Mouse (Mus musculus): ENCODE measurements at regions not wholly inside any gene's neighbourhood (a gene's known extent, or its start where the extent isn't known, plus 50 kb on each side); places are given as distances from the start of the nearest gene placed in this dataset.
"Not testable (repeated sequence)": the region's sequence is repeated elsewhere in the genome, so short reads cannot be mapped to it uniquely, and the experiment has no call there.

GRCm38 (mm10) chr13:97398041-97398440, 157.1 kb downstream of the Enc1 start:
- no peaks in the 10 kb centered on the region for H3K9me3 ChIP-seq (replicated peaks; ENCODE audit: control insufficient read depth, low read length)
- no peaks in the 10 kb centered on the region for H3K36me3 ChIP-seq (ENCODE audit: control insufficient read depth, insufficient read depth)
- WGBS (ENCODE audit: insufficient replicate concordance), result 35% methylated on average over 1 of the region's 1 CpGs
- H3K9ac ChIP-seq (ENCODE audit: low read depth, low read length), result no peak overlapping the region
- H3K27me3 ChIP-seq (ENCODE audit: control insufficient read depth, insufficient read depth, low read depth, low read length), result no peaks in the 10 kb centered on the region
- no peak overlapping the region for H3K4me2 ChIP-seq (ENCODE audit: low read depth, low read length)
- H3K4me3 ChIP-seq (ENCODE audit: low read depth, low read length), result no peak overlapping the region
- H3K4me1 ChIP-seq (ENCODE audit: control insufficient read depth, low read depth, low read length), result no peaks in the 10 kb centered on the region
- H3K27ac ChIP-seq (ENCODE audit: low read length), result no peak overlapping the region
- no peak for ATAC-seq (ENCODE audit: low read depth)

GRCm38 (mm10) chr13:97396899-97397640, 156.2 kb downstream of the Enc1 start:
- WGBS (ENCODE audit: insufficient replicate concordance), result 59% methylated on average over 3 of the region's 3 CpGs

GRCm38 (mm10) chr13:97396286-97396685, 155.4 kb downstream of the Enc1 start:
- not testable (repeated sequence) for ATAC-seq (ENCODE audit: low read depth); H3K9me3 ChIP-seq (replicated peaks; ENCODE audit: control insufficient read depth, low read length); H3K4me2 ChIP-seq (ENCODE audit: low read depth, low read length); H3K4me3 ChIP-seq (ENCODE audit: low read depth, low read length); H3K9ac ChIP-seq (ENCODE audit: low read depth, low read length); H3K27me3 ChIP-seq (ENCODE audit: control insufficient read depth, insufficient read depth, low read depth, low read length); H3K4me1 ChIP-seq (ENCODE audit: control insufficient read depth, low read depth, low read length); H3K36me3 ChIP-seq (ENCODE audit: control insufficient read depth, insufficient read depth); H3K27ac ChIP-seq (ENCODE audit: low read length)
- 42% methylated on average over 2 of the region's 2 CpGs for WGBS (ENCODE audit: insufficient replicate concordance)

More at GRCm38 (mm10) chr13:97396899-97397640, 156.2 kb downstream of the Enc1 start:
- Histone ChIP-seq H3K9ac (ENCODE audit: low read depth, low read length) (no peak overlapping the region), H3K4me2 (ENCODE audit: low read depth, low read length) (no peak overlapping the region), H3K27me3 (ENCODE audit: control insufficient read depth, insufficient read depth, low read depth, low read length) (no peaks in the 10 kb centered on the region), H3K27ac (ENCODE audit: low read length) (no peak overlapping the region), H3K36me3 (ENCODE audit: control insufficient read depth, insufficient read depth) (no peaks in the 10 kb centered on the region), H3K9me3 (replicated peaks; ENCODE audit: control insufficient read depth, low read length) (no peaks in the 10 kb centered on the region), H3K4me3 (ENCODE audit: low read depth, low read length) (no peak overlapping the region), H3K4me1 (ENCODE audit: control insufficient read depth, low read depth, low read length) (no peaks in the 10 kb centered on the region)
- ATAC-seq (ENCODE audit: low read depth), result no peak

GRCm38 (mm10) chr13:97394756-97395454, 154.0 kb downstream of the Enc1 start:
- no peak for ATAC-seq (ENCODE audit: low read depth)
- Histone ChIP-seq H3K4me3 (ENCODE audit: low read depth, low read length) (no peak overlapping the region), H3K9me3 (replicated peaks; ENCODE audit: control insufficient read depth, low read length) (no peaks in the 10 kb centered on the region), H3K4me2 (ENCODE audit: low read depth, low read length) (no peak overlapping the region), H3K27me3 (ENCODE audit: control insufficient read depth, insufficient read depth, low read depth, low read length) (no peaks in the 10 kb centered on the region), H3K27ac (ENCODE audit: low read length) (no peak overlapping the region), H3K4me1 (ENCODE audit: control insufficient read depth, low read depth, low read length) (no peaks in the 10 kb centered on the region), H3K36me3 (ENCODE audit: control insufficient read depth, insufficient read depth) (no peaks in the 10 kb centered on the region), H3K9ac (ENCODE audit: low read depth, low read length) (no peak overlapping the region)
- WGBS (ENCODE audit: insufficient replicate concordance), result 64% methylated on average over 7 of the region's 7 CpGs

- Histone ChIP-seq H3K27me3 (ENCODE audit: control insufficient read depth, insufficient read depth, low read depth, low read length) (no peaks in the 10 kb centered on the region), H3K36me3 (ENCODE audit: control insufficient read depth, insufficient read depth) (no peaks in the 10 kb centered on the region), H3K4me3 (ENCODE audit: low read depth, low read length) (no peak overlapping the region), H3K4me1 (ENCODE audit: control insufficient read depth, low read depth, low read length) (no peaks in the 10 kb centered on the region), H3K9me3 (replicated peaks; ENCODE audit: control insufficient read depth, low read length) (no peaks in the 10 kb centered on the region), H3K9ac (ENCODE audit: low read depth, low read length) (no peak overlapping the region), H3K27ac (ENCODE audit: low read length) (no peak overlapping the region), H3K4me2 (ENCODE audit: low read depth, low read length) (no peak overlapping the region)
- ATAC-seq (ENCODE audit: low read depth), result no peak
- 53% methylated on average over 4 of the region's 4 CpGs for WGBS (ENCODE audit: insufficient replicate concordance)
Measured at GRCm38 (mm10) chr13:97394071-97394470, 153.2 kb downstream of the Enc1 start.

- no peak overlapping the region for H3K27ac ChIP-seq (ENCODE audit: low read length)
- no peaks in the 10 kb centered on the region for H3K4me1 ChIP-seq (ENCODE audit: control insufficient read depth, low read depth, low read length)
- H3K9ac ChIP-seq (ENCODE audit: low read depth, low read length), result no peak overlapping the region
- H3K27me3 ChIP-seq (ENCODE audit: control insufficient read depth, insufficient read depth, low read depth, low read length), result no peaks in the 10 kb centered on the region
- 60% methylated on average over 7 of the region's 7 CpGs for WGBS (ENCODE audit: insufficient replicate concordance)
- no peak for ATAC-seq (ENCODE audit: low read depth)
- no peak overlapping the region for H3K4me3 ChIP-seq (ENCODE audit: low read depth, low read length)
- H3K9me3 ChIP-seq (replicated peaks; ENCODE audit: control insufficient read depth, low read length), result no peaks in the 10 kb centered on the region
- H3K4me2 ChIP-seq (ENCODE audit: low read depth, low read length), result no peak overlapping the region
- no peaks in the 10 kb centered on the region for H3K36me3 ChIP-seq (ENCODE audit: control insufficient read depth, insufficient read depth)
Measured at GRCm38 (mm10) chr13:97393456-97393855, 152.6 kb downstream of the Enc1 start.

- Histone ChIP-seq H3K27ac (ENCODE audit: low read length) (no peak overlapping the region), H3K9me3 (replicated peaks; ENCODE audit: control insufficient read depth, low read length) (no peaks in the 10 kb centered on the region), H3K4me1 (ENCODE audit: control insufficient read depth, low read depth, low read length) (no peaks in the 10 kb centered on the region; the same call in 1 of the 2 replicates), H3K36me3 (ENCODE audit: control insufficient read depth, insufficient read depth) (no peaks in the 10 kb centered on the region), H3K27me3 (ENCODE audit: control insufficient read depth, insufficient read depth, low read depth, low read length) (no peaks in the 10 kb centered on the region), H3K9ac (ENCODE audit: low read depth, low read length) (no peak overlapping the region), H3K4me3 (ENCODE audit: low read depth, low read length) (no peak overlapping the region), H3K4me2 (ENCODE audit: low read depth, low read length) (no peak overlapping the region)
- ATAC-seq (ENCODE audit: low read depth), result no peak
- 38% methylated on average over 11 of the region's 11 CpGs for WGBS (ENCODE audit: insufficient replicate concordance)
Measured at GRCm38 (mm10) chr13:97390449-97390930, 149.6 kb downstream of the Enc1 start.

GRCm38 (mm10) chr13:97388851-97389479, 148.1 kb downstream of the Enc1 start:
- Histone ChIP-seq H3K4me1 (ENCODE audit: control insufficient read depth, low read depth, low read length) (no peaks in the 10 kb centered on the region; the same call in 1 of the 2 replicates), H3K36me3 (ENCODE audit: control insufficient read depth, insufficient read depth) (no peaks in the 10 kb centered on the region), H3K9me3 (replicated peaks; ENCODE audit: control insufficient read depth, low read length) (no peaks in the 10 kb centered on the region), H3K9ac (ENCODE audit: low read depth, low read length) (no peak overlapping the region), H3K4me2 (ENCODE audit: low read depth, low read length) (no peak overlapping the region), H3K27ac (ENCODE audit: low read length) (no peak overlapping the region), H3K4me3 (ENCODE audit: low read depth, low read length) (no peak overlapping the region), H3K27me3 (ENCODE audit: control insufficient read depth, insufficient read depth, low read depth, low read length) (no peaks in the 10 kb centered on the region)
- no peak for ATAC-seq (ENCODE audit: low read depth)
- 70% methylated on average over 11 of the region's 11 CpGs for WGBS (ENCODE audit: insufficient replicate concordance)

- 32% methylated on average over 3 of the region's 3 CpGs for WGBS (ENCODE audit: insufficient replicate concordance)
- no peaks in the 10 kb centered on the region; the same call in 1 of the 2 replicates for H3K4me1 ChIP-seq (ENCODE audit: control insufficient read depth, low read depth, low read length)
- H3K27me3 ChIP-seq (ENCODE audit: control insufficient read depth, insufficient read depth, low read depth, low read length), result no peaks in the 10 kb centered on the region
- H3K27ac ChIP-seq (ENCODE audit: low read length), result no peak overlapping the region
- no peaks in the 10 kb centered on the region for H3K9me3 ChIP-seq (replicated peaks; ENCODE audit: control insufficient read depth, low read length)
- H3K4me3 ChIP-seq (ENCODE audit: low read depth, low read length), result no peak overlapping the region
- H3K36me3 ChIP-seq (ENCODE audit: control insufficient read depth, insufficient read depth), result no peaks in the 10 kb centered on the region
- no peak overlapping the region for H3K4me2 ChIP-seq (ENCODE audit: low read depth, low read length)
- no peak overlapping the region for H3K9ac ChIP-seq (ENCODE audit: low read depth, low read length)
- ATAC-seq (ENCODE audit: low read depth), result no peak
Measured at GRCm38 (mm10) chr13:97386511-97386910, 145.6 kb downstream of the Enc1 start.
